Mouse (Mus musculus) lung, embryonic 16.5 days (tissue): ENCODE measurements at regions not wholly inside any gene's neighbourhood (a gene's known extent, or its start where the extent isn't known, plus 50 kb on each side); places are given as distances from the start of the nearest gene placed in this dataset.

ENCODE experiments used
- ATAC-seq: fragments of 200-750 bp; cut with Nextera tagmentation; 2 replicates; pipeline ENCODE4 v1.8.0; 2017; ENCODE audit warnings: low read depth, mild to moderate bottlenecking, moderate library complexity
- H3K27ac ChIP-seq: fragments of 300-500 bp; sonication (generic); 2 replicates; pipeline ENCODE4 v1.5.1; 2014; ENCODE audit warnings: mild to moderate bottlenecking, control low read depth, low read length
- H3K27me3 ChIP-seq: fragments of 300-500 bp; sonication (generic); 2 replicates; pipeline ENCODE4 v1.6.1; 2014; ENCODE audit warnings: low read depth, low read length, mixed read lengths; ENCODE audit not compliant: control insufficient read depth, insufficient read depth
- H3K36me3 ChIP-seq: fragments of 300-500 bp; sonication (generic); 2 replicates; pipeline ENCODE4 v1.6.1; 2014; ENCODE audit warnings: low read length; ENCODE audit not compliant: control insufficient read depth, insufficient read depth
- H3K4me1 ChIP-seq: fragments of 300-500 bp; sonication (generic); replicated peaks from 2 replicates; pipeline ENCODE4 v1.6.1; 2014; ENCODE audit warnings: low read length, mixed read lengths; ENCODE audit not compliant: control insufficient read depth, insufficient read depth
- H3K4me2 ChIP-seq: fragments of 300-500 bp; sonication (generic); 2 replicates; pipeline ENCODE4 v1.6.1; 2014; ENCODE audit warnings: low read depth, low read length, control low read depth
- H3K4me3 ChIP-seq: fragments of 300-500 bp; sonication (generic); 2 replicates; pipeline ENCODE4 v1.5.1; 2014; ENCODE audit warnings: mild to moderate bottlenecking, low read length, control low read depth
- H3K9ac ChIP-seq: fragments of 300-500 bp; sonication (generic); 2 replicates; pipeline ENCODE4 v1.6.1; 2014; ENCODE audit warnings: low read length, control low read depth
- H3K9me3 ChIP-seq: fragments of 300-500 bp; sonication (generic); 2 replicates; pipeline ENCODE4 v1.6.1; 2016; ENCODE audit warnings: low read length; ENCODE audit not compliant: control insufficient read depth
- WGBS: fragments of 180-500 bp; shearing (Covaris S2); extraction: QIAGEN DNeasy Blood & Tissue Kit; methylation state at CpG from one replicate; pipeline ENCODE4 v1.1.7; 2014; 5-methylcytosine and 5-hydroxymethylcytosine counted together

DNA sequence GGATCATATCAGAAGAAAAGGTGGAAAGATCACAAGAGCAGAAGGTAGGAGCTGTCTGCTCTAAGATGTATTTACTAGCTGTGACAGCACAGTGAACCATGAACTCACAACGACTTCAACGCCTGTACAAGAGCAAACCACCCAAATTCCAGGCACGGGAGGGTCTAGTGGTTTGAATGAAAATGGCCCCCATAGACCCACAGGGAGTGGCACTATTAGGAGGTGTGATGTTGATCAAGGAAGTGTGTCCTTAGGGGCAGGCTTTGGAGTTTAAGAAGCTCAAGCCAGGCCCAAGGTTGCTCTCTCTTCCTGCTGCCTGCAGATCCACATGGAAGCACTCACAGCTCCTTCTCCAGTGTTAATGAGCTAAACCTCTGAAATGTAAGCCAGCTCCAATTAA is 83.5 kb upstream of the Ssbp2 start:
- no peak overlapping the region for H3K9ac ChIP-seq
- no peaks in the 10 kb centered on the region for H3K36me3 ChIP-seq
- no peak for ATAC-seq
- H3K4me2 ChIP-seq, result no peak overlapping the region
- peaks cover 19% of the 10 kb centered on the region for H3K4me1 ChIP-seq
- H3K9me3 ChIP-seq, result no peaks in the 10 kb centered on the region
- H3K27ac ChIP-seq, result no peak overlapping the region
- WGBS, result 83% methylated on average over 3 of the region's 3 CpGs
- H3K4me3 ChIP-seq, result no peak overlapping the region
- H3K27me3 ChIP-seq, result no peaks in the 10 kb centered on the region

DNA sequence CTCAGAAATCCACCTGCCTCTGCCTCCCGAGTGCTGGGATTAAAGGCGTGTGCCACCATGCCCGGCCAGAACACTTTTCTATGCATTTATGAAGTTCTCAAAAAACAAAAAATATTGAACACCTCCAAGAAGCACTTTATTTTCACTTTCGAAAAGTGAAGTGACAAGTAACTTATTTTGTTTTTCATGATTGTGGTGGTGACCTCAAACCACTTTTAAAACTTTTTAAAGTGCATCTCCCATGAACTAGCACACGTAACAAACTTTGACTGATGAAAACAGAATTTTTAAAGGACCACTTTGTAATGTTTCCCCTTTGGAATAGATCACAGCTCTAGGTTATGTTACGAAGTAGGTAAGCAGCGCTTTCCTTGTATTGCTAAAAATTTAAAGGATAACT is 82.7 kb upstream of the Ssbp2 start:
- Histone ChIP-seq H3K4me3 (no peak overlapping the region), H3K9me3 (no peaks in the 10 kb centered on the region), H3K36me3 (no peaks in the 10 kb centered on the region), H3K27ac (no peak overlapping the region), H3K27me3 (no peaks in the 10 kb centered on the region), H3K4me2 (no peak overlapping the region), H3K9ac (no peak overlapping the region), H3K4me1 (peaks cover 10% of the 10 kb centered on the region)
- WGBS, result 92% methylated on average over 7 of the region's 7 CpGs
- ATAC-seq, result no peak

GRCm38 (mm10) chr13:91377972-91378371 is 82.1 kb upstream of the Ssbp2 start:
- Histone ChIP-seq H3K9me3 (no peaks in the 10 kb centered on the region), H3K36me3 (no peaks in the 10 kb centered on the region), H3K9ac (no peak overlapping the region), H3K27me3 (no peaks in the 10 kb centered on the region), H3K27ac (no peak overlapping the region), H3K4me3 (no peak overlapping the region), H3K4me2 (no peak overlapping the region), H3K4me1 (peaks cover 5% of the 10 kb centered on the region; the same call in 1 of the 2 replicates)
- 73% methylated on average over 9 of the region's 9 CpGs for WGBS
- no peak for ATAC-seq

- 57% methylated on average over 4 of the region's 4 CpGs for WGBS
- Histone ChIP-seq H3K27me3 (no peaks in the 10 kb centered on the region), H3K9me3 (no peaks in the 10 kb centered on the region), H3K27ac (no peak overlapping the region), H3K9ac (no peak overlapping the region), H3K4me3 (no peak overlapping the region), H3K36me3 (no peaks in the 10 kb centered on the region), H3K4me1 (no peaks in the 10 kb centered on the region), H3K4me2 (no peak overlapping the region)
- ATAC-seq, result no peak
Observed at GRCm38 (mm10) chr13:91385393-91385792, 74.7 kb upstream of the Ssbp2 start.

GRCm38 (mm10) chr13:91387913-91388312 is 72.2 kb upstream of the Ssbp2 start:
- Histone ChIP-seq H3K27ac (no peak overlapping the region), H3K4me2 (no peak overlapping the region), H3K36me3 (no peaks in the 10 kb centered on the region), H3K9me3 (no peaks in the 10 kb centered on the region), H3K9ac (no peak overlapping the region), H3K4me1 (no peaks in the 10 kb centered on the region), H3K27me3 (no peaks in the 10 kb centered on the region), H3K4me3 (no peak overlapping the region)
- no peak for ATAC-seq
- WGBS, result 57% methylated on average over 10 of the region's 10 CpGs

DNA sequence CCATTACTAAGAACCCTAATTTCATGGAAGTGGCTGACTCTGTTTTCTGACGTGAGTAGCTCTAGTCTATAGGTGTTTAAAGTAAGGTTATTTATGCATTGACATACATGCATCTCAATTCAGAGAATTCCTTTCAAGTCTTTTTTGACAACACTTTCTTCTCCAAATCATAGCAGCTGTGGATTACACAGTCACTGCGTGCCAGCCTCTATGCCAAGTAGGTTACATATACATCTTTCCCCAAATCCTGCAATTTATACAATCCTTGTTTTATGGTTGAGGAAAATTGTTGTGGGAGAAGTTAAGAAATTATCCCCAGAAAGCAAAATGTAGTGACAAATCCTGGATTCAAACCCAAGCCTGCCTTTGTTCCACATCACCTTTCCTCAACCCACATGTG is 56.5 kb upstream of the Ssbp2 start:
- Histone ChIP-seq H3K36me3 (no peaks in the 10 kb centered on the region), H3K27ac (no peak overlapping the region), H3K4me1 (no peaks in the 10 kb centered on the region), H3K27me3 (no peaks in the 10 kb centered on the region), H3K9ac (no peak overlapping the region), H3K4me2 (no peak overlapping the region), H3K9me3 (no peaks in the 10 kb centered on the region), H3K4me3 (no peak overlapping the region)
- 82% methylated on average over 2 of the region's 2 CpGs for WGBS
- ATAC-seq, result no peak

DNA sequence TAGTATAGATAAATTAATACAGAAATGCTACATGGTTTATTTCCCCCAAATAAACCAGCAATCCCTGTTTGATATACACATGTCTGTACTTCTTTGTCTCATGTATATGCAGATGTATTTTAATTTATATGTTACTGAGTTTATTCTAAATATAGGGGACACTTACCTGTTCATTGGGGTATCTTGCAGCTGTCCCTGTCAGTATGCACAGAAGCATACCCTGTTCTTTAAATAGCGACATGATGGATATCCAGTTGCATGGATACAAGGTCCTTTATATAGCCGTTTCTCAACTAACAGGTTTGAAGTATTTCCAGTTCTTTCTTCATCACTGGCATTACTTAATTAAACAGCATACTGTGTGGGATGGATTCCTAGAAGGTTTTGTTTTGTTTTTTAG is 55.1 kb upstream of the Ssbp2 start:
- no peak overlapping the region for H3K4me3 ChIP-seq
- no peak overlapping the region for H3K9ac ChIP-seq
- no peaks in the 10 kb centered on the region for H3K4me1 ChIP-seq
- H3K9me3 ChIP-seq, result no peaks in the 10 kb centered on the region
- H3K27ac ChIP-seq, result no peak overlapping the region
- no peak overlapping the region for H3K4me2 ChIP-seq
- no peak for ATAC-seq
- no peaks in the 10 kb centered on the region for H3K27me3 ChIP-seq
- H3K36me3 ChIP-seq, result no peaks in the 10 kb centered on the region
- 76% methylated on average over 2 of the region's 2 CpGs for WGBS

- no peak overlapping the region for H3K4me3 ChIP-seq
- H3K4me1 ChIP-seq, result no peaks in the 10 kb centered on the region
- no peaks in the 10 kb centered on the region for H3K9me3 ChIP-seq
- no peak overlapping the region for H3K9ac ChIP-seq
- no peaks in the 10 kb centered on the region for H3K36me3 ChIP-seq
- no peak overlapping the region for H3K4me2 ChIP-seq
- H3K27ac ChIP-seq, result no peak overlapping the region
- H3K27me3 ChIP-seq, result no peaks in the 10 kb centered on the region
- no peak for ATAC-seq
Observed at GRCm38 (mm10) chr13:91410116-91410515, 50.0 kb upstream of the Ssbp2 start.
